Mouse (Mus musculus) right cerebral cortex, postnatal 25 days (tissue): ENCODE measurements around the gene Camk1g.

Experiments used
- DNase-seq: peaks from one replicate; pipeline ENCODE4 v3.0.0; 2022

The Camk1g gene

DNA sequence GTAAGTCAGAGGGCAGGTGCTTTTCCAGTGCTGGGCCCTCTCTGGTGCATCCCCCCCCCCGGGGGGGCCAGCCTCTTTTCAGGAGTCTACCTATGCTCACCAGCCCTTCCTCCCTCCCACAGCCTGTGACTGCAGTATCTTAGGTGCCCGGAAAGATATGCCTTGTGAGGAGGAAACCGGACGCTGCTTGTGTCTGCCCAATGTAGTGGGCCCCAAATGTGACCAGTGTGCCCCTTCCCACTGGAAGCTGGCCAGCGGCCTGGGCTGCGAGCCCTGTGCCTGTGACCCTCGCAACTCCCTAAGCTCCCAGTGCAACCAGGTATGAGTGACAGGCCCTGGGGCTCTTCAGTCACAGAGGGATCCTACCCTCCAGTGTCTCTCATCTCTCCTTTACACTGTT is 39.5 kb downstream of the Camk1g start:
- DNase-seq = no peak

DNA sequence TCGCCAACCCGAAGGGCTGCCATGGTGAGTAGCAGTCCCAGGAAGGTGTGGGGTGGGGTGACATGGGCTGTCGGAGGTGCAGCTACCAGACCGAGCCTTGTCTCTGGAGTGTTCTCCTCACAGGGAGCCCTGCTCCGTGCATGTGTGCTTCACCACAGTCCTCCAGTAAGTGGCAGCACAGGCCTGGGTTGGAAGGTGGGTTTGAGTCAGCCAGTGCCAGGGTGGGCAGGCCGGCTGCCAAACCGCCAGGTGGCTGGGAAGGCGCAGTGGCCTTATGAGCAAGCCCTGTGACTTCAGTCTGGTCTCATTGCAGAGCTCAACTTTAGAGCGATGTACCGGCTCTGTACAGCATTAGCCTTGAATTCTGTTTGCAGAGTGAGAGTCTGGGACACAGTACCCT is 39.9 kb downstream of the Camk1g start:
- peak; percentile 87 for DNase-seq

DNA sequence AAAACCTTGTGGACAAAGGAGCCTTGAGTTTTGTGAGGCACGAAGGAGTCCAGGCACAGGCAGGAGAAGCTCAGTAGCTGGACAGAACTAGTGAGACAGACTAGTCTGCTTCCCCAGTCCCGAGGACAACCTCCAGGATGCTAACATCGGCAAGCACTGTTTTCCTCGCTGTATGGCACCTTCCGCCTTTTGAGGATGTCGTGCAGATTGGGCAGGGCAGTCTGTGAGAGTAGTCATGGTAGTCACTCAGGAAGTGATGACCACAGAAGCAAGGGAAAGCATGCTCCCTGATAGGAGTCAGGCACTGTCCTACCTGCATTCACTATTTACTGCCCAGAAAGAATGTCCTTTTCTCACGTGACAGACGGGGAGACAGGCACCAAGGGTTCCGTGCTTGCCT is 40.5 kb downstream of the Camk1g start:
- no peak for DNase-seq

DNA sequence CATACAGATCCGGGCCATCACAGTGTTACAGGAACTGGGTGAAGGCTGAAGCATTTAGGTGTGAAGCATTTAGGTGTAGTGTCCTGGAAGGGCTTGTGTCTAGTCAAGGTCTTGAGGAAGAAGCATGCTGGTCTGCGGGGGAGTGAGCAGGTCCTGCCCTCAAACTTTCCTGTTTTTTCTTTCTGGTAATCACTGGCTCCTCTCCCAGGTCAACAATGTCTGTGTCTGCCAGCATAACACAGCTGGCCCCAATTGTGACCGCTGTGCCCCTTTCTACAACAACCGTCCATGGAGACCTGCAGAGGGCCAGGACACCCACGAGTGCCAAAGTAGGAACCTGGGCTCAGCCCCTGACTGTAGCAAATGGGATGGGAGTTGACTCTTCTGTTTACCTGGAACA is 42.4 kb downstream of the Camk1g start:
- no peak for DNase-seq

DNA sequence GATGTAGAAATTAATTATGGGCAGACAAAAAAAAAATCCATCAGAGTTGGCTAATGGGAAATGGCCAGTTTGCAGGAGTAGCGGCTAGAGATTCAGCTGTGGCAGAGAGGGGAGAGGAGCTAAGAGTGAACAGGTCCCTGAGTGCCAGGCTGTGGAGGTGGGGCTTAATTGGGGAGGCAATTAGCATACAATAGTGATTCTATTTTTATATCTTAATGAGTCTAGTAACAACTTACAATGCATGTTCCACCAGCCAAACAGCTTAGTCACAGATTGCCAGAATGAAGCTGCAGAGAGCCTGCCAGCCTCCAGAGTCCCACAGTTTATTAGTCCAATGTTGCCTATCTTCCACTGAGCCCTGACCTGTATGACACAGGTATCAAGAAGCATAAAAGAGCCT is 42.9 kb downstream of the Camk1g start:
- no peak for DNase-seq

DNA sequence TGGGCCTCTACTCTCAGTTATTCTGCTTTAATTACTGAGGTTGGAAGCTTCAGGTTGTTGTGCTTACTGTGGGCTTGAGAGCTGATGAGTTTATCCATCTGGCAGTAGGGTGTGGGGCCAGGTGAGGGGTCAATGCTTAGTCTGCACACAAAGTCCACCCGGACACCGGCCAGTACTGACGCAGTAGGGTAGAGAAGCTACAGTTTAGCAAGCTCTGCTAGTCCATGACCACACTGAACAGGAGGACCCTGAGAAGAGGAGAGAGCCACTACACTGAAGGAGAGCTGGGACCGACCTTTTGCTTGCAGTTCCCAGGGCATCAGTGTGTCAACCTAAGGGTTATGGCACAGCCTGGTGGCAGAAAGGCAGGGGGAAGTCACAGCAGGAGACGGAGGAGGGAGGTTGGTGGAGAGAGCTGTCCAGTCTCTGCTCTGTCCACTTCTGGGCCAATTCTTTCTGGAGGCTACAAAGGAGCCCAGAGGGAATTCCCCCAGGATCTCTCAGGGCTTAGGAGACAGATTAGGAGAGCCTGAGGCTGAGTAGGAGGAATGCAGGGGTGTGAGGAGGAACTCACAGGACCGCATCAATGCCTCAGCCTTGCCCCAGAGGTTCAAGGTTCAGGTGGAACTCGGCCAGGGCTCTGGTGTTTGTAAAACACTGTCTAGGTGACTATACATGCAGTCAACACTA is 43.5 kb downstream of the Camk1g start:
- DNase-seq = no peak

DNA sequence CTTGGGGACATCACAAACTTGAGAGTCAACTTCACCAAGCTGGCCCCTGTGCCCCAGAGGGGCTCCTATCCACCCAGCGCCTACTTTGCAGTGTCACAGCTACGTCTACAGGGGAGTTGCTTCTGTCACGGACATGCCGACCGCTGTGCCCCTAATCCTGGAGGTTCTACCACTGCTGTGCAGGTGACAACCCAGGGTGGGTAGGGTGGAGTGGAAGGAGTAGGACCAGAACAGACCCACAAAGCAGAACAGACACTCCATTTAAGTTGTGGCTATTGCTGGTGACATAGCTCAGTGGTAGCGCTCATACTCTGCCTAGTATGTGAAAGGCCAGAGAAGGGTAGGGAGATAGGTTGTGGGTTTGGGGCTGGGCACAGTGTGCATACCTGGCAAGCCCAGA is 44.2 kb downstream of the Camk1g start:
- no peak for DNase-seq

DNA sequence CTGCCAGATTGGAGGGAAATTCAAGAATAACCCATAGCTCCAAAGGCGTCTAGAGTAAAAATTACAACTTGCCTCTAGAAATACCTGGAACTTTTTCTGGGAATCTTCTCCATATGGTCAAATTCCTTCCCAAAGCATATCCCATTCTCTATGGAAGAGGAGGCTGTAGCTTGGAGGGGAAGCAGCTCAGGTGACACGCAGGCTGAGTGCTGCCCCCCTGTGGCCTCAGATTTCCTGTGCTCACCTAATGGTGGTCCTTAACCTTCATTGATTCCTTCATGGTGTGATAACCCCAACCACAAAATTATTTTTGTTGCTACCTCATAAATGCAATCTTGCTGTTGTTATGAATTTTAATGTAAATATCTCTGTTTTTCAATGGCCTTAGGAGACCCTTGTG is 45.9 kb downstream of the Camk1g start:
- DNase-seq = no peak

DNA sequence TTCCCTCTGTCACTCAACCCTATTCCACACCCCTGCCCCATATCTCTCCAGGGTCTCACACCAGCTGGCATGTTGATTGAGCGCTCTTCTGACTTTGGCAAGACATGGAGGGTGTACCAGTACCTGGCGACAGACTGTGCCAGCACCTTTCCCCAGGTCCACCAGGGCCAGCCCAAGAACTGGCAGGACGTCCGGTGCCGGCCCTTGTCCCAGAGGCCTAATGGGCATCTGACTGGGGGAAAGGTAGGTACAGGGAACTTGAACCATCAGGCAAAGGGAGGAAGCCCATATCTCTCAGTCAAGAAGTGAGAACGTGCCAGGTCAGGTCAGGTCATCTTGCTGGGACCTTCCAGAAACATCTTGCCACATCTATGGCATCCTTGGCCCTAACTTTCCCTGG is 46.4 kb downstream of the Camk1g start:
- no peak for DNase-seq

DNA sequence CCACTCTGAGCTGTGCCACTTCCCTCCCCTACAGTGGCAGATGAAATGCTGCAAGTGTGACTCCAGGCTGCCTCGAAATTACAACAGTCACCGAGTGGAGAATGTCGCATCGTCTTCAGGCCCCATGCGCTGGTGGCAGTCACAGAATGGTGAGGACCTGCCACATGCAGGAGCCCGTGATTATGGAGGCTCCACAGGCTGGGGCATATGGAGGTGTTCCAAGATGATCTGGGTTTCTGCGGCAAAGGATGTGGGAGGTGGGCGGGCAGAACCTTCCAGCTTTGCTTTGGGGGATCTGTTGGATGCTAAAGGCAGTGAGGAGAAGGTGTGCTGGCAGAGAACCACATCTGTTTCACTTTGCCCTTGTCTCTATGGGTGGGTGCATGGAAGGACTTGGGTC is 49.7 kb downstream of the Camk1g start:
- DNase-seq = no peak

DNA sequence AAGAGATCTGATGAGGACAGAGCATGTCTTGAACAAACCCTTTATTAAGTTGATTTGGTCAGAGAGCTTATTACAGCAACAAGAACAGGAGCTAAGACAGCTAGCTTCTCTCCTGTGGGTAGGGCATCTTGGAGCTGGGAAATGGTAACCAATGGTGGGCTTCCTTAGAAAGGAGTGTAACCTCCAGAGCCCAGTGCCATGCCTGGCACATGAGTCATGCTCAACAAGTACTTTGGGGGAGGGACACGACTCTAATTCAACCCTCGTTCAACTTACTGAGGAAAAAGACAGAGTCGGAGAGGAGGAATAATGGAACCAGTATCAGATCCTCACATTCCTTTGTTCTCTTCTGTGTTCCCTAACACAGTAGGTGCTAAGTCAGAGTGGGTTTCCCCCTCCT is 50.4 kb downstream of the Camk1g start:
- DNase-seq = no peak

DNA sequence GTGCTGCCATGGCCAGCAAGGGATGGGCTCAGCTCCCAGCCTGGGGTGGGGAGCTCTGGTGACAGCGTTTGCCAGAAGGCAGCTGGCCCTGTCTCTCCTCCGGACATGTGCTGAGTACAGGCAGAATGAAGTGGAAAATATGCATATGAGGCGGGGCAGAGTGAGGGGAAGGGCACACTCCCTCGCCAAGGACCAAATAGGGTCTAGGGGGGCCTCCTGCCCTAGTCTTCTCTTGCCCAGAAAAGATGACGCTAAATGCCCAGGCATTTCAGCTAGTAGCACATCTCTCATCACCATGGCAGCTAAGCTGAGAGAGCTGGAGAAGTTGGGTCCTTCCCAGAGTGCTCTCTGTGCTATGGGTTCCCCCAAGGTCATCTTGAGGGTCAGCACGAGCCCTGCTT is 52.9 kb downstream of the Camk1g start:
- DNase-seq = no peak

DNA sequence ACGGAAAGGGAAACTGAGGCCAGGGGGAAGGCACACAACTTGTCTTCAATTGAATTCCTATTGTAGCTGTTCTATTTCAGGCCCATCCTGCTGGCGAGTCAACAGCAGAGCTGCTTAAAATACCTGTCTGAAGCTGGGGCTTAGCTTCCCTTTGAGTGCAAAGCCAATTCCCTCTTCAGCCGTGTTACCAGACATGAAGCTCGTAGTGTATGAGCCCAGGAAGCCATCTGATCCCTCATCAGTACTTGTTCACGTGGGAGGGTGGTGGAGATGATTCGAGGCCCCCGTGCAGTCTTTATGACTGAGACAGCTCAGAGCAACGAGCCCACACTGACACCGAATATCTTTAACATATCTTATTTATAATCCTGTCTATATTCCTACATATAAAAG is 53.7 kb downstream of the Camk1g start:
- DNase-seq = no peak

DNA sequence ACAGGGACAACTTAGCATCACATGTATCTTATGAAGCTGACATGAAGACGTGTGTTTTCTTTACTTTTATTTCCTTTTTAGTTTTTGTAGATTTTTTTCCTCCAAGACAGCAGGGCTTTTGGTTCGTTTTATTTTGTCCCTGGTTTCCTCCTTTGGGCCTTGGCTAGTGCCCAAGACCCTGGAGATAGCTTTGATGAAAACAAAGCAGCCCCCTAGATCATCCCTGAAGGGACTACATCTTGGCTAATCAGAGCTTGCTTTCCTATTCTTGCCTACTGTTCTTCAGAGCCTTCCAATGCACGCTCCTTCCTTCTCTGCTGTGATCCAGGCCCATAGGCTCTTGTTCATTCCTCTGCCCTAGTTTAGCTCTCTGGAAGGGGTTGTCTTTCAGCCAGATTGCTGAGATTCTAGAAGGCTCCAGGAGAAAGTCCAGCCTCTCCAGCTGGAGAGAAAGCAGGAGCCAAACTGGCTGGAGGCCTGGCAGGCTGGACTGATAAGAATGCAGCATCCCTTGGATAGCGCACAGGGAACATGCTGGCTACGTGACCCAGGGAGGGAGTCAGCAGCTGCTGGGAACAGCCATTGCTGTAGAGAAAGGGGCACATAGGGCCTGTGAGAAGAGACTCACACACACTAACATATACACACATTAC is 54.3 kb downstream of the Camk1g start:
- no peak for DNase-seq

DNA sequence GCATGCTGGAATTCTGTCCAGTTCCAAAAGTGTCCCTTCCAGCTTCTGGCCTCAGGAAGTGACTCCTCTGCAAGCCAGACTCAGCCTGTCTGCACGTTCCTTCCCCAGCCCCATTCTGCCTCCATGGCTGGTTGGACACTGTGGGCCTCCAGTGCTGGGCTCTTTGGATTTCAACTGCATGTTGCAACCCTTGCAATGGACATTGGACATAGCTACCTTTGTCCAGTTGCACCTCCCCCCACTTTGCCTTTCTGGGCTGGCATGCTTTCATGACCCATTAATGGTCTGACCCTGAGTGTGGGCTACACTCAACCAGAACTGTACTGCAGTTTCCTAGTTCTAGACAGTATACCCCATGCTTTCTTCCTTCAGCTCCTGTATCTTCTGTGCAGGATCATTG is 58.5 kb downstream of the Camk1g start:
- DNase-seq = no peak

DNA sequence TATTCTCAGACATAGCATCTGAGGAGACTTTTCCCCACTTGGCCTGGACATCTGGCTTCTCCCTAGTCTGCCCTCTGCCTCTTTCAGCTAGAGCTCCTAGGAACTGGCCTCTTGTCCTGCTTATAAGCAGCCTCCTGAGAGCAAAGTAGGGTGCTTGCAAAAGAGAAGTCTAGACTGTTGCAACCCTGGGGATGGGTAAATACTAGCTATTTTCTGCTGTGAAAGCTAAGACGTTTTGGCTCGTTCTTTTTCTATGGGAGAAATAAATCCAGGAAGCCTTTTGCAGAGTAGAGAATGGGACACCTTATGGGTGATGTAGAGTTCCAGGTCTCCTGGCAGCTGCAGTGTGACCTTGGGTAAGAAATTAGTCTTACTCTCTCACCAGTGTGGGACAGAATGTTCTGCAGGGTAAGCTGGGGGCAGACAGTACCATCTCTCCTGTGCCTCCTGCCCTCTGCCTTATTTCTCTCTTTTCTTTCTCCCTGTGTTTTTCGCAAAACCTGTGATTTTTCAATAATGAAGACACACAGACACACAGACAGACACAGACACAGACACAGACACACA is 59.5 kb downstream of the Camk1g start:
- no peak for DNase-seq

DNA sequence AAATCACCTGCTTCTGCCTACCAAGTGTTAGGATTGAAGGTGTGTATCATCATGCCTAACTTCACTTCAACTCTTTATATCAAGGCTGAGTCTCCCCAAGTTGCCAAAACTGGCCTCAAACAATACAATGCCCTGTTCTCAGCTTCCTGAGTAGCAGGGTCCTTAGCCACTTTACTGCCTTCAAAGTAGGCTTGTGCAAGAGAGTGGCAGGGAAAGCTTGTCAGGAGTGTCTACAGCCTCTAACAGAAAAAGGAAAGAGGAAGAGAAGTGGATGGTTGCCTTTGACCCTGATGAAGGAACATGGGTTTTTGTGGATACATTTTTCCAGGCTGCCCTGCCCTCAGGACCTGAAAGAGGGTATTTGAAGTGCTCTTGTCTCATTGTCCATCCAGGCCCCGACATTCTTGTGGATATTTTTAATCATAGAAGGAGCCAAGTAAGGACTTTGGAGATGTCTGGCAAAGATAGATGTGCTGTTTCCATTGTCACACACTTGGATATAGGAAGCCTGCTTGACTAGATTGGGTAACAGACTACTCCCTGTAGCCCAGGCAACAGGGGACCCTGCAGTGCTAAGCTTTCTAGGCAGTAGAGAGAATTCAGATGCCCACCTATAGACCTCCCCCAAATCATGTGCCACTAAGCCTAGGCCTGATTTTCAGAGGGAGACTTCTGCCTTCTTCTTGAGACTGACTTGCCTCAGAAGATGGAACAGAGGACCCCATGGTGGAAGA is 60.1 kb downstream of the Camk1g start:
- DNase-seq = no peak

DNA sequence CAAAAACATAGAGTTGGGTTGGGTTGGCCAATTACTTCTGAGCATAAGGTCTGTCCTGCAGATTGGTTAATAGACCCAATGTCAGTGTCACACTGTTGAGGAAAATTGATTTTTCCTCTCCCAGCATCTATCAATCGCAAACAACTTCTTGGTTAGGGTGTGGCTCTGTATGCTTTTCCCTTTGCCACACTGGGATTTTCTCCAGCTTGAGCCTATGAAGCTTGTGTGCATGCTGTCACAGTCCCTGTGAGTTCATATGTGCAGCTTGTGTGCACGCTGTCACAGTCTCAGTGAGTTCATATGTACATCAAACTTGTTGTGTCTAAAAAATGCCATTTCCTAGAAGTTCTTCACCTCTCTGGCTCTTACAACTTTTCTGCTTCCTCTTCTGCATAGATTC is 63.3 kb downstream of the Camk1g start:
- DNase-seq = no peak

DNA sequence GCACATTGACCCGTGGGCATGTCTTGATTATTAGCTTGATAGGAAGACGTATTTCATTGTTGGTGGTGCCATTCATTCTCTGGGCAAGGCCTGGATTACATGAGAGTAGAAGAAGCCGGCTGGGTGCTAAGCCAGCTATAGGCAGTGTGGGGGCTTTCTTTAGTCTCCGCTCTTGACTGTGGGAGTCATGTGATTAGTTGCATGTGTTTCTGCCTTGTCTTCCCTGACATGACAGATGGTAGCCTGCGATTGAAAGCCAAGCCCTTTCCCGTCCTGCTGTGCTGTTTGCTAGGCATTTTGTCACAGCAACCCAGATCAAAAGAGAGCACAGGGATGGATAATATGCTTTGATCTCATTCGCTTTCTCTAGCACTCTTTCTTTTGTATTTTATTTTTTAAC is 64.7 kb downstream of the Camk1g start:
- no peak for DNase-seq

DNA sequence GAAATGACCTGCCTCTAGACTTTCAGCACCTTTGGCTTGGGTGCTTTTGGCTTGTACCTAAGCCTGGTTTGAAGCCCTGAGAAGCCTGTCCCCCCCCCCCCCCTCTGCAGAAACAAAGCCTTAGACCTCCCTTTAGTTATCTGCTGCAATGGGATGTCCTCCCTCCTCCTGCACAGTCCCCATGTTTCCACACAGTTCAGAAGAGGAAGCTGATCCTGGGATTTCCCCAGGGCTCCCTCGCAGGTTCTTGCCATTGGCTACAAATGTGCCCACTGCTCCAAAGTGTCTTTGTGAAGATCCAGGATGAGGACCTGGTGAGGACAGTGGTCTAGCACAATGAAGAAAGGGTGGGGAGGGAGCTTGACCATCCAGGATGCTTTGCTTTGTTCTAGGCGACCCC is 67.0 kb downstream of the Camk1g start:
- no peak for DNase-seq

DNA sequence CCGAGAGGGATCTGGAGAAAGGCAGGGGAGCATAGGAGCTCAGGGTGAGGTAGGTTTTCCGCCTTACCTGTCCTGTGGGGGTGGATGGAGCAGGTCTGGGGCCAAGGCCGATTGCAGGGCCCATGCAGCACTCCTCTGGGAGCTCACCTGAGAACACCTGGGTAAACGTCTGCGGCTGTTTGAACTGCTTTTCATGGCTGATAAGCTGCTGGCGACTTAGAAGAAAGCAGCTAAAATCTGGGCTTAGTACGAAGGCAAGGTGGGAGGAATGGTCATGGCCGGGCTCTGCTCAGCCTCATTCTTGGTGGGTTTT is 68.0 kb downstream of the Camk1g start:
- DNase-seq = no peak

DNA sequence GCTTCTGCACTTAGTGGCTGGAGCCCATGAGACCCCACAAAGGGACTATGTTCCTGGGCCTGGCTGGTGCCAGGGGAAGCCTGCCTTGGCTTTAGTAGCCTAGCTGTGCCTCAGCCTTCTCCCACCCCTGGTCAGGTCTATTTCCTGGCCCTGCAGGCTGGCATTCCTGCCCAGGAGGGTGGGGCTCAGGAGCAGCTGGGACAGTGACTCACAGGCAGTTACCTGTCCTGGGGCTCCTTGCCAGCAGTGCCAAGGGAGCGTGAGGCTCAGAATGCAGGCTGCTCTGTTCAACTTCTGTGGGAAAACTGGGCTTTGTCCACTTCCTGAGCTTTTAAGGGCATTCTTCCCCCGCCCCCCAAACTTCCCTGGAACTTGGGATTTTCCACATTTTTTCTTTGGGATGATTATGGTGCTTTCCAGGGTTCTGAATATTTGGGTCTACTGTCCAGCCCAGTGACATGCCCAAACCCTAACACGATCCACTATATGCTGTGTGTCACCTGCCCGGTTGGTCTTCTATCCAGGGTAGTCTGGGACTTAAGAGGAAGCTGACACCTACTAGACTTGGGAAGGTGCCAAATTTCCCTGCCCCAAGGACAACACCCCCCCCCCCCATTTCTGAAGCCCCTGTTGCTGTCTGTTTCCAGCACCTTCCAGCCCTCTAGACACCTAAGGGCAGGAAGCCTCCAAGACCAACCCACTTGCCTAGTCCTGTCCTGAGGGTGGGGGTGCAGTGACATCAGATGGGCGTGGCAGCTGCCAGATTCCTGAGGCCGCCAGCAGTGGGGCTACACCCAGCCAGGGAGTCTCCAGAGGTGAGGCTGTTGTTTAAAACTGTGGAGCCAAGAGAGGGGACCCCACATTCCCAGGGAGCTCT is 68.6 kb downstream of the Camk1g start:
- no peak for DNase-seq

DNA sequence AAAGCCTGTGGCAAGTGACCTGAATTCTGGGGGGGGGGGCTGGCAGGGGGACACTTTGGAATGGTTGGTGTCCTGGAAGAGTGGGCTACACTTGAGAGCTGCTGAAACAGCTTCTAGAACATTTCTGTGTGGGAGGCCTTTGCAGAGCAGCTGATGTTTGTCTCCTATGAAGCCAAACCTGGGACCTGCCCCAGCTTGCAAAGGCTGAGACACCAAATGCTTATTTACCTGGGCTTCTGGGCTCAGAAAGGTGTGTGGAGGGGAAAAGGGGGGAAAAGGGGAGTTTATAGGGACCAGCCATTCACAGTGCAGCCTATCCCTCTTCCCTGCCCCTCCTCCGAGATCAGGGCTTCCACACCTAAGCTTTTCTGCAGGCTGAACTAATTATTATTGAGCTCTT is 70.1 kb downstream of the Camk1g start:
- no peak for DNase-seq
